ENCODE assay signal across 9 mouse cellular contexts in genomic region chr6:82040834-82041487, GRCm38 (mm10). TPM values are rescaled to one million over a fixed set of nuclear protein-coding genes. Genes with fewer than 3 reads are reported as not detected.
A peak's percentile ranks its signal among the peaks of the same experiment; 100 is the strongest.
DNase-seq lines count a peak whose midpoint lies in the region; ATAC-seq and TF ChIP-seq lines count a peak whose summit lies in the region.
"Had no signal": no experiment of that assay in that cellular context is flagged by ENCODE, and none has a peak within 500 bp of the region (broad histone marks: within the 10 kb centered on the region; RNA-seq: fewer than 3 reads in every experiment).

TSS of gene Eva1a (plus strand) at chr6:82041043.

- no peaks in the 10 kb centered on the region for H3K9me3 ChIP-seq in embryonic facial prominence, embryonic 10.5 days
- H3K9me3 ChIP-seq in hindbrain, embryonic 11.5 days (ENCODE audit: control insufficient read depth, low read length) = no peaks in the 10 kb centered on the region
- H3K9me3 ChIP-seq in liver, embryonic 14.5 days (ENCODE audit: control insufficient read depth, low read length) = no peaks in the 10 kb centered on the region

- H3K27ac ChIP-seq in embryonic facial prominence, embryonic 10.5 days (replicated peaks) = peak within 1 kb of the TSS; percentile 87
- H3K27ac ChIP-seq in hindbrain, embryonic 11.5 days (ENCODE audit: low read depth, low read length) = no peak within 1 kb of the TSS
- no peak within 1 kb of the TSS for H3K27ac ChIP-seq in liver, embryonic 14.5 days

- TF ChIP-seq CTCF in liver, embryonic 14.5 days (IDR thresholded peaks at IDR 0.05; ENCODE audit: low read depth) = no peak

- no peak for ATAC-seq in hindbrain, embryonic 11.5 days (ENCODE audit: low FRiP score)
- ATAC-seq in liver, embryonic 14.5 days (ENCODE audit: insufficient read depth) = 0 out of 2 replicates have a peak, but pooled peaks have one; percentile 2

- peaks cover 72% of the 10 kb centered on the region for H3K27me3 ChIP-seq in embryonic facial prominence, embryonic 10.5 days (replicated peaks; ENCODE audit: low read depth, poor library complexity, severe bottlenecking)
- peaks cover 12% of the 10 kb centered on the region for H3K27me3 ChIP-seq in hindbrain, embryonic 11.5 days (ENCODE audit: control insufficient read depth, insufficient read depth, low read length)
- H3K27me3 ChIP-seq in liver, embryonic 14.5 days (ENCODE audit: control insufficient read depth, insufficient read depth, low read length) = peaks cover 15% of the 10 kb centered on the region

- intact Hi-C loops in left cerebral cortex, postnatal 10 days (cut with DNase I) = loop anchor here (5.0 kb wide), 1 partner anchor 54 kb away; no protein-coding TSS in a partner anchor

- H3K4me2 ChIP-seq in hindbrain, embryonic 11.5 days (replicated peaks; ENCODE audit: low read depth, low read length) = peak within 1 kb of the TSS; percentile 96
- H3K4me2 ChIP-seq in liver, embryonic 14.5 days (ENCODE audit: low read depth) = peak within 1 kb of the TSS; percentile 38

- DNase-seq in left cerebral cortex, adult 18-20 months (ENCODE audit: low spot score in 2 of 2) = no peak
- DNase-seq in left cerebral cortex, postnatal 10 days (ENCODE audit: extremely low spot score in 1 of 2, low spot score in 2 of 2) = no peak
- no peak for DNase-seq in embryonic facial prominence, embryonic 10.5 days (ENCODE audit: low spot score)
- peak; percentile 34 for DNase-seq in hindbrain, embryonic 11.5 days (ENCODE audit: low spot score)
- DNase-seq in liver, embryonic 14.5 days (ENCODE audit: low read depth in 3 of 3, low spot score in 3 of 3) = no peak
- DNase-seq in cerebellum, postnatal 4 days (ENCODE audit: low spot score in 2 of 2) = no peak
- no peak for DNase-seq in right cerebral cortex, adult 2 months (ENCODE audit: low spot score in 2 of 2)
- no peak for DNase-seq in right cerebral cortex, postnatal 10 days (ENCODE audit: low spot score in 2 of 2)

- WGBS in embryonic facial prominence, embryonic 10.5 days = 12% methylated on average over 11 of the region's 11 CpGs
- WGBS in hindbrain, embryonic 11.5 days = 16% methylated on average over 11 of the region's 11 CpGs
- WGBS in liver, embryonic 14.5 days (ENCODE audit: insufficient replicate concordance) = 9% methylated on average over 11 of the region's 11 CpGs

- H3K36me3 ChIP-seq in embryonic facial prominence, embryonic 10.5 days (replicated peaks) = no peaks in the 10 kb centered on the region
- H3K36me3 ChIP-seq in hindbrain, embryonic 11.5 days (ENCODE audit: control insufficient read depth, insufficient read depth, low read length) = no peaks in the 10 kb centered on the region
- H3K36me3 ChIP-seq in liver, embryonic 14.5 days (replicated peaks; ENCODE audit: control insufficient read depth, insufficient read depth, low read depth) = no peaks in the 10 kb centered on the region

- peaks cover 61% of the 10 kb centered on the region for H3K4me1 ChIP-seq in embryonic facial prominence, embryonic 10.5 days
- no peaks in the 10 kb centered on the region for H3K4me1 ChIP-seq in hindbrain, embryonic 11.5 days (replicated peaks; ENCODE audit: control insufficient read depth, insufficient read depth, low read length)
- H3K4me1 ChIP-seq in liver, embryonic 14.5 days (replicated peaks; ENCODE audit: control insufficient read depth in 2 of 2, insufficient read depth in 2 of 2, low read length in 1 of 2) = 0 out of 4 replicates have a peak, but pooled peaks cover 0 to 2% of the 10 kb centered on the region in 2 experiments

- peak within 1 kb of the TSS; percentile 73 for H3K4me3 ChIP-seq in embryonic facial prominence, embryonic 10.5 days
- peak within 1 kb of the TSS; percentile 49 for H3K4me3 ChIP-seq in hindbrain, embryonic 11.5 days (ENCODE audit: low read depth, low read length)
- peak within 1 kb of the TSS; percentile 49 to 55 for H3K4me3 ChIP-seq in liver, embryonic 14.5 days (ENCODE audit: insufficient read depth in 1 of 2, low read depth in 2 of 2, low read length in 2 of 2)

- peak within 1 kb of the TSS; percentile 51 for H3K9ac ChIP-seq in hindbrain, embryonic 11.5 days (ENCODE audit: low read depth, low read length)
- peak within 1 kb of the TSS; percentile 16; the same call in 1 of the 2 replicates for H3K9ac ChIP-seq in liver, embryonic 14.5 days (replicated peaks)

- no peak for TF ChIP-seq EP300 in liver, embryonic 14.5 days (IDR thresholded peaks at IDR 0.05; ENCODE audit: low read depth)

RNA-seq across cellular contexts. Expression of gene Eva1a, which starts in this region (rescaled TPM):
- total RNA-seq in left cerebral cortex, adult 18-20 months (2021) = 10 to 100 TPM; 10.4 to 11.5 TPM
- 1 to 10 TPM; 6.8 to 9.0 TPM for total RNA-seq in left cerebral cortex, postnatal 10 days (2021)
- polyA plus RNA-seq in embryonic facial prominence, embryonic 10.5 days (2016; fragmentation: Nextera tagmentation; extraction: Ambion mirVana) = 7.0 and 9.1 TPM in 2 replicates
- polyA plus RNA-seq in hindbrain, embryonic 11.5 days (2014; fragmentation: Nextera tagmentation; extraction: Ambion mirVana) = 3.8 and 4.7 TPM in 2 replicates
- 3.1 and 3.2 TPM in 2 replicates for polyA plus RNA-seq in liver, embryonic 14.5 days (2012; rRNA removed)
- polyA plus RNA-seq in liver, embryonic 14.5 days (2014; fragmentation: Nextera tagmentation; extraction: Ambion mirVana) = 6.4 and 8.1 TPM in 2 replicates
- total RNA-seq: neutrophil, adult 5-6 weeks had no signal
